Mouse (Mus musculus): ENCODE data around the gene Dock1.

DNA sequence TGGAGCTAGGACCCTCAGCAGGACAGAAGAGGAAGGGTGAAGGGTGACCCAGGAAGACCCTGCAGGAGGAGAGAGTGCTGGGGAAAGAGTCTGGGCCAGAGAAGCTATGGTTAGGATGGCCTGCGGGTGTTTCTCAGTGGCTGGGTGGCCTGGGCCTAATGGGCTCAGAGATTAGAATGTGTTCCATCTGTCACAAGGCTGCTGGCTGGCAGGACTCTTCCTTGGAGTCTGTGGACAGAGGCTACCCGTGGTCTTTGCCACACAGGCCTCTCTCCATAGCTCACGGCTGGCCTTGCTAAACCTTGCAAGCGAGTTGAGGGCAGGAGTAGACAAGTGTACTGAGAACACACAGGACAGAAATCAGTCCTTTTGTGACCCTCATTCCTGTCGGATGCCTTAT is 32.0 kb downstream of the Dock1 start:
- TF ChIP-seq GATA1 (IDR thresholded peaks at IDR 0.05; ENCODE audit: borderline replicate concordance, low read length) = no peak
- no peak for TF ChIP-seq FLI1 (IDR thresholded peaks at IDR 0.05; ENCODE audit: low read length)
